Mouse (Mus musculus): ENCODE data around the gene Lmcd1. TPM values are rescaled to one million over a fixed set of nuclear protein-coding genes. Genes with fewer than 3 reads are reported as not detected.

The Lmcd1 gene
- polyA plus RNA-seq, 1 experiment = 14.0 TPM

DNA sequence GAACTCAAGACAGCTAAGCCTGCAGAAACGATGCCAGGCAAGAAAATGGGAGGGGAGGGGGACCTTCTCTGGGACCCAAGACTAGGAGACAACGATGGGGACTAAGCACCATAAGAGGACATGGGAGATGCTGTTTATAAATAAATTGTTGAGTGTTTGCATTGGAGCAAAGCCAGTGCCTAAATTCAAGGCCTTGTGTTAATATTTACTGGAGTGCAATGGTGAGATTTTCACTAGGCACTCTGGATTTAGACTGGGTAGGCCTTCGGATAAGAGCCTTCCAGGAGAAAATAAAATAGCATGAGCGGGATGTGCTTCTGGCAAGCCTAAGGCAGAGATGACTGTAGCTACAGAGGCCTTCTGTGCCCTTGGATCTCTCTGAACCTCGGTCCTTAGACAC lies 49.4 kb downstream of the Lmcd1 start:
- no peak overlapping the region for H3K4me3 ChIP-seq (ENCODE audit: insufficient read depth, low read depth, low read length)
- 70% methylated on average over 5 of the region's 5 CpGs for WGBS
- H3K27ac ChIP-seq (ENCODE audit: insufficient read depth, low read depth, low read length) = no peak overlapping the region
- TF ChIP-seq POLR2A (IDR thresholded peaks at IDR 0.05; ENCODE audit: low read depth, low read length) = no peak
- no peak for TF ChIP-seq CTCF (conservative IDR thresholded peaks at IDR 0.05; ENCODE audit: insufficient read depth, insufficient read length, low read depth, low read length)
- no peaks in the 10 kb centered on the region for H3K27me3 ChIP-seq (replicated peaks; ENCODE audit: control insufficient read depth, insufficient read depth, low read length)
- H3K36me3 ChIP-seq (ENCODE audit: control insufficient read depth, insufficient read depth, low read length) = no peaks in the 10 kb centered on the region
- DNase-seq = no peak
- 0 out of 2 replicates have a peak, but pooled peaks cover 6% of the 10 kb centered on the region for H3K4me1 ChIP-seq (ENCODE audit: control insufficient read depth, insufficient read depth, low read length)

- H3K4me3 ChIP-seq (ENCODE audit: insufficient read depth, low read depth, low read length) = no peak overlapping the region
- no peaks in the 10 kb centered on the region for H3K36me3 ChIP-seq (ENCODE audit: control insufficient read depth, insufficient read depth, low read length)
- no peaks in the 10 kb centered on the region for H3K27me3 ChIP-seq (replicated peaks; ENCODE audit: control insufficient read depth, insufficient read depth, low read length)
- H3K27ac ChIP-seq (ENCODE audit: insufficient read depth, low read depth, low read length) = peak overlapping the region; percentile 87
- TF ChIP-seq CTCF (conservative IDR thresholded peaks at IDR 0.05; ENCODE audit: insufficient read depth, insufficient read length, low read depth, low read length) = no peak
- peak; percentile 69 for DNase-seq
- WGBS = 72% methylated on average over 3 of the region's 3 CpGs
- 0 out of 2 replicates have a peak, but pooled peaks cover 6% of the 10 kb centered on the region for H3K4me1 ChIP-seq (ENCODE audit: control insufficient read depth, insufficient read depth, low read length)
Observed at GRCm38 (mm10) chr6:112325213-112325612, 51.7 kb downstream of the Lmcd1 start.

GRCm38 (mm10) chr6:112327793-112328192 lies 54.2 kb downstream of the Lmcd1 start:
- Histone ChIP-seq H3K4me1 (ENCODE audit: control insufficient read depth, insufficient read depth, low read length) (0 out of 2 replicates have a peak, but pooled peaks cover 3% of the 10 kb centered on the region), H3K27ac (ENCODE audit: insufficient read depth, low read depth, low read length) (peak overlapping the region; percentile 60; the same call in 1 of the 2 replicates), H3K36me3 (ENCODE audit: control insufficient read depth, insufficient read depth, low read length) (no peaks in the 10 kb centered on the region), H3K4me3 (ENCODE audit: insufficient read depth, low read depth, low read length) (no peak overlapping the region), H3K27me3 (replicated peaks; ENCODE audit: control insufficient read depth, insufficient read depth, low read length) (no peaks in the 10 kb centered on the region)
- TF ChIP-seq POLR2A (IDR thresholded peaks at IDR 0.05; ENCODE audit: low read depth, low read length) = no peak
- no peak for TF ChIP-seq CTCF (conservative IDR thresholded peaks at IDR 0.05; ENCODE audit: insufficient read depth, insufficient read length, low read depth, low read length)
- 44% methylated on average over 5 of the region's 5 CpGs for WGBS
- peak; percentile 73 for DNase-seq

DNA sequence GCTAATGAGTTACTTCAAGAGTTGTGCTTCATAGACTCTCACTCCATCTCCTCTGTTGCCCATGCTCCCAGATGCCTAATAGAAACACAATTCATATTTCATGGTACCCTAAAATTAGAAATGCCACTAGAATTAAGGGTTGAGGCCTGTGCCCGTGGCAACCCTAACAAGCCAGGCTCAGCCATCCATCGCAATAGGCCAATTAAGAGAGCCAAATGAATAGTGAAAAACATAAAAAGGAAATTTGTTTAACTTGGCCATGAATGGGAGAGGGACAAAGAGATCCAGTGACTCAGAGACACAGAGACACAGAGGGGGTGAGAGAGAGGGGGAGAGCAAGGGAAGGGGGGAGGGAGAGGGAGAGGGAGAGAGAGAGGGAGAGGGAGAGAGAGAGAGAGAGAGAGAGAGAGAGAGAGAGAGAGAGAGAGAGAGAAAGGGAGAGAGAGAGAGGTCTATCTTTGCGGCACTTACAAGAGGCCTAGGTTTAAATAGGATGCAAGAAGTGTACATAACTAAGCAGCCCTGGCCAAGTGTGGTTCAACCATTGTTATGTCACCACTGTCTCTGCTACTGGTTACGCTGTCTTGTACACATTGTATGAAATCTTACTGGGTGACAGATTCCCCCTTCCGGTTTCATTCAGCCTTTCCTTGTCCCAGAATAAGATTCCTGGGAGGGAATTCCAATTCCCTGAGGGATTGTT lies 57.1 kb downstream of the Lmcd1 start:
- 76% methylated on average over 5 of the region's 5 CpGs for WGBS
- Histone ChIP-seq H3K27ac (ENCODE audit: insufficient read depth, low read depth, low read length) (no peak overlapping the region), H3K36me3 (ENCODE audit: control insufficient read depth, insufficient read depth, low read length) (no peaks in the 10 kb centered on the region), H3K4me1 (ENCODE audit: control insufficient read depth, insufficient read depth, low read length) (0 out of 2 replicates have a peak, but pooled peaks cover 3% of the 10 kb centered on the region), H3K27me3 (replicated peaks; ENCODE audit: control insufficient read depth, insufficient read depth, low read length) (no peaks in the 10 kb centered on the region), H3K4me3 (ENCODE audit: insufficient read depth, low read depth, low read length) (no peak overlapping the region)
- TF ChIP-seq CTCF (conservative IDR thresholded peaks at IDR 0.05; ENCODE audit: insufficient read depth, insufficient read length, low read depth, low read length) (no peak), POLR2A (IDR thresholded peaks at IDR 0.05; ENCODE audit: low read depth, low read length) (no peak)
- DNase-seq = peak; percentile 16

GRCm38 (mm10) chr6:112331223-112331598 lies 57.7 kb downstream of the Lmcd1 start:
- no peaks in the 10 kb centered on the region for H3K27me3 ChIP-seq (replicated peaks; ENCODE audit: control insufficient read depth, insufficient read depth, low read length)
- H3K4me1 ChIP-seq (ENCODE audit: control insufficient read depth, insufficient read depth, low read length) = 0 out of 2 replicates have a peak, but pooled peaks cover 3% of the 10 kb centered on the region
- no peaks in the 10 kb centered on the region for H3K36me3 ChIP-seq (ENCODE audit: control insufficient read depth, insufficient read depth, low read length)
- no peak overlapping the region for H3K4me3 ChIP-seq (ENCODE audit: insufficient read depth, low read depth, low read length)
- WGBS = 55% methylated on average over 6 of the region's 6 CpGs
- no peak overlapping the region for H3K27ac ChIP-seq (ENCODE audit: insufficient read depth, low read depth, low read length)
- no peak for DNase-seq
- TF ChIP-seq POLR2A (IDR thresholded peaks at IDR 0.05; ENCODE audit: low read depth, low read length) (no peak), CTCF (conservative IDR thresholded peaks at IDR 0.05; ENCODE audit: insufficient read depth, insufficient read length, low read depth, low read length) (no peak)

DNA sequence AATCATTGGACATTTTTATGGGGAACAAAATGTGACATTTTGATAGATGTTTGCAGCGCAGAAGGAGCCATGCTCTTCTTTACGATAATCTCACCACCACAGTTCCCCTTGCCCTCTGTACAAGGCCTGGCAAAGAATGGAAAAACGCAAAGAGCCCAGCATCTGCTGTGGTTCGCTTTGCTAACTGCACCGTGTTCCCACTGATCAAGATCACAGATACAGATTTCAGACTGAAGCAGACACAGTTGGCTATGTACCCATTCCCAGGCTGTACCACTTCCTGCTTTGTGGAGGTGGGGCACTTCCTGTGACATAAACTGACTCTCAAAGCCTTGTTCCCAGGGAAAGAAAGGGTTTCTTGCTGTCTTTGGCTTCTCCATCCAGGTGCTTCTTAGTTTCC lies 60.4 kb downstream of the Lmcd1 start:
- DNase-seq = peak; percentile 33
- Histone ChIP-seq H3K27me3 (replicated peaks; ENCODE audit: control insufficient read depth, insufficient read depth, low read length) (no peaks in the 10 kb centered on the region), H3K4me1 (ENCODE audit: control insufficient read depth, insufficient read depth, low read length) (peaks cover 7% of the 10 kb centered on the region; the same call in 1 of the 2 replicates), H3K27ac (ENCODE audit: insufficient read depth, low read depth, low read length) (peak overlapping the region; percentile 42; the same call in 1 of the 2 replicates), H3K4me3 (ENCODE audit: insufficient read depth, low read depth, low read length) (no peak overlapping the region), H3K36me3 (ENCODE audit: control insufficient read depth, insufficient read depth, low read length) (no peaks in the 10 kb centered on the region)
- WGBS = 58% methylated on average over 5 of the region's 5 CpGs
- TF ChIP-seq POLR2A (IDR thresholded peaks at IDR 0.05; ENCODE audit: low read depth, low read length) = no peak
- TF ChIP-seq CTCF (conservative IDR thresholded peaks at IDR 0.05; ENCODE audit: insufficient read depth, insufficient read length, low read depth, low read length) = no peak

DNA sequence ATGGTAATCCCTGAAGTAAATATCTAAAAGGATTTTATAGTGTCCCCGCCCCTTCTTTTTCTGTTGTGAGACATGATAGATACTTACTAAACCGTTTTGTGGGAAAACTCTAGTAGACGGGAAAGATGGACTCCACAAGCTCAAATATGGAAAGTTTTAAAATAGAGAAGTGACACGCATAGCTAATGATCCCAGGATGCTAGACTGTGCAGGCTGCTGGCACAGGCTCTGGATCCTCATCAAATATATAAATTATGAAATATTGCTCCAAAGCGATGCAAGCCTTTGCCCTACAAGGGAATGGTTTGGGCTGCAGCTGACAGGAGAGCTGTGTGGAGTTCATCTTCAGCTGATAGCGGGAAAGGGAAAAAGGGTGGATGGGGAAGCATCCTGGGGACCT lies 64.1 kb downstream of the Lmcd1 start:
- Histone ChIP-seq H3K27ac (ENCODE audit: insufficient read depth, low read depth, low read length) (no peak overlapping the region), H3K27me3 (replicated peaks; ENCODE audit: control insufficient read depth, insufficient read depth, low read length) (no peaks in the 10 kb centered on the region), H3K4me3 (ENCODE audit: insufficient read depth, low read depth, low read length) (no peak overlapping the region), H3K4me1 (ENCODE audit: control insufficient read depth, insufficient read depth, low read length) (peaks cover 7% of the 10 kb centered on the region; the same call in 1 of the 2 replicates), H3K36me3 (ENCODE audit: control insufficient read depth, insufficient read depth, low read length) (no peaks in the 10 kb centered on the region)
- DNase-seq = no peak
- WGBS = 86% methylated on average over 6 of the region's 6 CpGs
- no peak for TF ChIP-seq CTCF (conservative IDR thresholded peaks at IDR 0.05; ENCODE audit: insufficient read depth, insufficient read length, low read depth, low read length)
- no peak for TF ChIP-seq POLR2A (IDR thresholded peaks at IDR 0.05; ENCODE audit: low read depth, low read length)
